Mouse (Mus musculus): ENCODE results near the gene Map3k12.

Gene Map3k12

GRCm38 (mm10) chr15:102460971-102461370 is 55.9 kb downstream of the Map3k12 start:
- DNase-seq (ENCODE audit: extremely low read depth, low read depth, low spot score), result no peak

GRCm38 (mm10) chr15:102460409-102460808 is 56.5 kb downstream of the Map3k12 start:
- DNase-seq (ENCODE audit: extremely low read depth, low read depth, low spot score), result no peak

DNA sequence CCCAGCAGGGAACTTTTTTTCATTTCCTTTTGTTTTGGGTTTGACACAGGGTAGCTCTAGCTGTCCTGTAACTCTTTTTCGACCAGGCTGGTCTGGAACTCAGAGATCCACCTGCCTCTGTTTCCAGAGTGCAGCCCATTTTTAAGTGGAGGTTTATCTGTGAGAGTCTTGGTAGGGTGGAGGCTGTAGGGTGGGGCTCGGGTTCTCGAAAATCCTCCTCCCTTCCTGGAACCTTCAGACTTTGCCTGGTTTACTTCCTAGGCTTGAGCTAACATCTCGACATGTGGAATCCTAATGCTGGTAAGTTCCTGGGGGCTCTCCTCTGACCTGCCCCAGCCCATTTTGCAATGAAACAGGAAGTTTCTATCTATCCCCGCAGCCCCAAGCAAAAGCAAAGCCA is 57.0 kb downstream of the Map3k12 start:
- DNase-seq (ENCODE audit: extremely low read depth, low read depth, low spot score), result no peak

GRCm38 (mm10) chr15:102459381-102459780 is 57.5 kb downstream of the Map3k12 start:
- no peak for DNase-seq (ENCODE audit: extremely low read depth, low read depth, low spot score)

- DNase-seq (ENCODE audit: extremely low read depth, low read depth, low spot score), result peak; percentile 94
Observed at GRCm38 (mm10) chr15:102458904-102459317, 58.0 kb downstream of the Map3k12 start, which contains the start of gene Prr13. Gene Prr13 (plus strand): TSS chr15:102459028.

- DNase-seq (ENCODE audit: extremely low read depth, low read depth, low spot score), result no peak
Observed at GRCm38 (mm10) chr15:102458050-102458736, 58.7 kb downstream of the Map3k12 start.

DNA sequence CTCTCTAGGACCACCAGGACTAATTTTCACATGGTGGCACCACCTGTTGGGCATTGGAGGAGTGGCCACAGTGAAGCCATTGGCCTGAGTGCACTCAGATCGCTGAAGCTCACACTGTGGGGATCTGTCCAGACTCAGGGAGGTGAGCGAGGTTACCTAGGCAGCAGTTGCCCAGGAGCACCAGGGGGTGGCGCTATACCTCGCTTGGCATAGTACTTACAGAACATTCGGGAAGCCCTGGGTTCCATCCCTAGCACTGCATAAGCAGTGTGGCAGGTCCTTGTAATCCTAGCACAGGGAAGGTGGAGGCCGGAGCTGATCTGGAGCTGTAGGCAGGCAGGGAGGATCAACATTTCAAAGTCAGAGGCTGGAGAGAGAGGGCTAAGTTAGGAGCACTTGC is 60.9 kb downstream of the Map3k12 start:
- DNase-seq (ENCODE audit: extremely low read depth, low read depth, low spot score), result no peak

- DNase-seq (ENCODE audit: extremely low read depth, low read depth, low spot score), result no peak
Observed at GRCm38 (mm10) chr15:102451666-102452430, 65.0 kb downstream of the Map3k12 start.

GRCm38 (mm10) chr15:102450928-102451327 is 65.9 kb downstream of the Map3k12 start:
- no peak for DNase-seq (ENCODE audit: extremely low read depth, low read depth, low spot score)

DNA sequence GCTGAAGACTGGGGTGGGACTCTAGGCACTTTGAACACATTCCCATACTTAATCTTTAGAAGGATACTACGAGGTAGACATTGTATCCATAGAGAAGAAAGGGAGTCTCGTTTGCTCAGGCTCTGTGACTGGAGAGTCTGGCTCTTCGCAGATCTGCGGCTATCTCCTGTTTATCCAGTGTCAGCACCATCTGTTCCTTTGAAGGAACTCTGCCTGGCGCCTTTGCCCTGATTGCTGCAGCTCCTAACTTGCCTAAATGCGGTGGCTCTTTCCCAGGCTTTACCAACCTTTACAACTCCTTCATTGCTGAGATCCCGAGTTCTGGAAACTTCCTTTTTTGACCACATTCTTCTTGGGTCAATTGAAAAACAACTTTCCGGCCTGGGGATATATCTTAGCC is 67.5 kb downstream of the Map3k12 start:
- no peak for DNase-seq (ENCODE audit: extremely low read depth, low read depth, low spot score)
